Mouse (Mus musculus) spleen, adult 12 weeks (tissue): Measurements from ENCODE around the gene Gm19935.

Source experiments
- DNase-seq: peaks from one replicate; pipeline ENCODE4 v3.0.0; 2022; ENCODE audit warnings: low spot score

The Gm19935 gene

GRCm38 (mm10) chr8:90817293-90817692, at the start of gene Gm19935:
Gene Gm19935, minus strand, starts transcription at chr8:90817393.
- DNase-seq = no peak

DNA sequence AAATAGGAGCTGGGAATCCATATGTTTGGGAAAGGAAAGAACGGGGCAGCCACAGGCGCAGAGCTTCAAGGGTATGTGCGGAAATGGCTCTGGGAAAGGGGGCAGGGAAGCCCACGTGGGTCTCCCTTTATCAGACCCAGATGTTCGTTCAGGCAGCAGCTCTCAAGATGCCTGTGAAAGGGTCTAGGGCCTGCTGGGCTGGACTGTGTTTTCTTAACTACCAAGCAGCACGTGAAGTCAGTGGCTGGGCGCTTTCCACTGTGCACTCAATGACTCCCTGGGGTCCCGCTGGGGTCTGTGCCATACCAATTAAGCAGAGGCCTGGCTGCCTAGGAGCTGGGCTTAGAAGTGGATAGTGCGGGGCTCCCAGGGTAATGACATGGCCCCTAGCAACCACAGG, 44.8 kb upstream of the Gm19935 start:
- no peak for DNase-seq

DNA sequence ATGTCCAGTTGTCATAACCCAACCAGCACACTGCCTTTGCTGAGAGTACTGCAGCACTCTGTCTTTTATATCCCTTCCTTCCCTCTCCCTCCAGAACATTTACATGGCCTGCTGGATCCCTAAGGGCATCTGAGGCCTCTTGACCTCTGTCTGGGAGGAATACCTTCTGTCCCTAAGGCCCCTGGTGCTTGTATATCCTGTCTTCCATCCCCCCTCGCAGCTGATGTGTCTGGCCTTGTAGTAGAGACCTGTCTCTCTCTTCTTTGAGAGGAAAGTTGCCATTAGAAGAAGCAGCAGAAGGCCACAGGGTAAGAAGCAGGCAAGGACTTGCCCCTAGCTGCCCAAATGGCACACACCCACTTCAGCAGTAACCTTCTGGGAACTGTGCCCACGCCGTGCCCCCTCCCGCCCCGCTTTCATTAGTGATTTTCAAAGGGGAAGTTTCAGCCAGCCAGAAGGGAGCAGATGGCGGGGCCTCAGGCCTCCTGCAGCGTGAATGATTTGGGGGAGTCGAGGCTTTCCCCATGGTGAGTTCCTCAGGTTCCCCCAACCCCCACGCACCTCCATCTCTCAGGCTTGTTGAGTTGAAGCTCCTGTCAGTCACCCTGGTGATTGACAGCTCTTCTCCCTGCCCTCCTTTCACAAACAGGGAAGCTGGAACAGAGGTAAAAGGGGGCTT, 44.2 kb upstream of the Gm19935 start:
- no peak for DNase-seq

- DNase-seq = no peak
Observed at GRCm38 (mm10) chr8:90858071-90858470, 40.9 kb upstream of the Gm19935 start.

GRCm38 (mm10) chr8:90856952-90857351, 39.8 kb upstream of the Gm19935 start:
- DNase-seq = no peak

GRCm38 (mm10) chr8:90856171-90856570, 39.0 kb upstream of the Gm19935 start:
- no peak for DNase-seq

DNA sequence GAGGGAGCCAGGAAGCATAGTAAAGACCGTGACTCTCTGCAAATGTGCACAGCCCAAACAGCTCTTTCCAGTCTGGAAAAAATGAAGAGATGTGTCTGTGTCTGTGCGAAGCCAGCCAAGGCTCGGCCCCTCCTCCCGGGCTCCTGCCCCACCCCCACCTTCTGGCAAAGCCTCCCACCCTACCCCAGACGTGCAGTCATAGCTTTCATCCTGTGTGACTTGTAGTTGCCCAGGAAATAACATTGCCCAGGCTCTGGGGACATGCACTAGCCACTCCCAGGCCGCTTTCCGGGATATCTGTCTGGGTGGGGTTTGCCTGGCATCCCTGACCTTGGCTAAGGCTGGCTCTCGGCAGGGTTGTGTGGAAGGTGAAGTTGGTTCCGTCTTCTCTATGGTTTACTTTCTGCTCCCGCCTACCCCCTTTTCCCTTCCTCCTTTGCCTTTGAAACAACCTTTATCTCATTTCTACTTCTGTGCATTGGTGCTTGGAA, 37.5 kb upstream of the Gm19935 start:
- DNase-seq = no peak

DNA sequence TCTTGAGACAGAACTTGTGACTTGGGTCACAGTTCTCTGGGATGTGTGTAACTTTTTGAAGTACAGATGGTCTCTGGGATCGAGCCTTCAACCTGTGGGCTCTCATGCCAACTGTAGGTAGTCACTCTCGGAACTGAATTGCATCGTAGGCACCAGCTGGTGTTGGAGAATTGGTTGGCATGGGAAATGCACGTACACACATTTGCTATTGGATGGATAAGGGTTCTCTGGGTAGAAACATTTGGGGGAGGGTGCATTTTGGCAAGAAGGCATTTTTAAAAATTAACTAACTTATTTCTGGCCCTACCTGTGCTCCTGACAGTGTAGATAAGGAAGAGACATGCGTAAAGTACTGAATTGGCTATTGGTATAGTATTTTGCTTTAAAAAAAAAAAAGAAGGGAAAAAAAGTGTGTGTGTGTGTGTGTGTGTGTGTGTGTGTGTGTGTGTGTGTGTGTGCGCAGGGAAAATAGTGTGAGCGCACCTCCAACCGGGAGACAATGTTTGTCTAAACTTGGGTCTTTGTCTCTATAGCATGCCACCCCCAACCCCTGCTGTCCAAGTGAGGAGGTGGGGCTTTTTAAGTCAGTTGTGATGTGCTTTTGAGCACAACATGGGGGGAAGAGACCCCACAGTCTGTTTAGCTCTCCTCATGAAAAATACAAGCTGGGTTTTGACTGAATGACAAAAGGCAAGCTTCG, 36.9 kb upstream of the Gm19935 start:
- DNase-seq = no peak

DNA sequence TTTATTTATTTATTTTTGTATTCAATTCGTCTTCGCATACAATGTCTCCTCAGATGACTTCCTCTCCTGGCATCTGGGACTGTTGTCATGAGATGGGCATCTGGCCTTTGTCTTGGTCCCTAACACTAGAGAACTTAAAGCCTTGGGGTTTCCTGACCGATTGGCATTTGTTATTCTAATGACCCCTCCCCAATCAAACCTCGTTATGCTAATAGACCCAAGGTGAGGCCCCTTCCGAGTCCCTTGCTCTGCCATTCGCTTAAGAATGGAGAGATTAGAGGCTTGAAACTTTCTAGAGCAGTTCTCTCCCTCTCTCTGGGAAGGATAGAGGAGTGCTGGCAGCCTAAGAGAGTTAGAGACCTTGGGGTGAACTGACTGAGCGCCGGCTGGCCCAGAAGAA, 34.4 kb upstream of the Gm19935 start:
- DNase-seq = no peak

DNA sequence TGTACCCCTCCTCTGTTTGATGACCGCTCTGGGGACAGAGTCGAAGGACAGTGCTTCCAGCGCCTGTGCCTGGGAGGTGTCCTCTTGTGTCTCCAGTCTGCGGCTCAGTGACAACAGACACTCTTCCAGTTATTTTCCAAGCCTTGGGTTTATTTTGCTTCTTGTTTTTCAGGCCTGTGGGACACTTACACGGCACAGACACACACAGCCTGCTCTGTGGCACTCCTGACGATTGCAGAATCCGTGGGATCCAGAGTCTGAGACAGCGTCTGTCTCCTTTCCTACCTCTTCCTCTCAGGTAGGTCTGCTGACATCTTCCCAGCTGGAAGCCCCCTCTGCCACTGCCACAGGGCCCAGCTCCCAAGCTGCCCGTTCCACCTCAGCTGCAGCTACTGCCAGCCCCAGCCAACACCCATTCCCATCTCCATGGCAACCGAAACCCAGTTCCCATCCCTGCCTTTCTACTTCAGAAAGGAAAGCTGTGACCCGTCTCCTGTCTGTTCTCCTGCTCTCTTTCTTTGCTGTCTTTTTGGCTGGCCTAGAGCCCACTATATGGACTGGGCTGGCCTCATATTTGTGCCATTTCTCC, 32.4 kb upstream of the Gm19935 start:
- no peak for DNase-seq

GRCm38 (mm10) chr8:90847980-90848379, 30.8 kb upstream of the Gm19935 start:
- DNase-seq = no peak

DNA sequence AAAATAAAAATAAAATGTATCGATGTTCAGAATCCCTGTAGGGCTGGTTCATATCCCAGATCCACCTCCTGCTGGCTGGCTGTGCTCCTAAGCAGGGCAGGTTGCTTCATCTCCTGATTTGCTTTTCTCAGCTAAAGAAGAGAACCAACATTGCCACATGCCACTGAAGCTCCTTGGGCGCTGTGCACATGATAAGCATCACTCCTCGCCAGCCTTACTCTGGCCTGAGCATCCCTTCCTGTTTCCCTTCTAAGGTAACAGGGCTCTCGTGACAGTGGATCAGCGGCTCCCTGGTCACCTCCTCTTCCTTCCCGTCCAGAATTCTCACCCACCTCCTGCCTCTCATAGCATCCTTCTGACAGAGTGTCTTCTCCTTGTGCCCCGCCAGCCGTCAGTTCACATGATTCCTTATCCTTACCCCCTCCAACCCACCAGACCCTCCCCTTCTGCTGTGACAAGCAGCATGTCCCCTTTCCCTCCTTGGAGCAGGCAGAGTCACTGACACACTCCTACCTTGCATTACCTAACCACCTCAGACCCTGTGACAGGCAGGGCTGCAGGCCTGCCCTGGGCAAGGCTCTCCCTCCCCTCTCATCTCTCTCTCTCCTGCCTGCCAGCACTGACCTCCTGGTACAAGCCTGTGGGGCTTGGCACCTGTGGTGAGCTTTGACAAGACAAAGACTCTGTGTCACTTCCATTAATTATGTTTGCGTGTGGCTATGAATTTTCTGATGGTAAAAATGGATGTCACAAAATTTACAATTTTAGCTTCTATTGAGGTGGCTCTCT, 27.2 kb upstream of the Gm19935 start:
- DNase-seq = no peak

DNA sequence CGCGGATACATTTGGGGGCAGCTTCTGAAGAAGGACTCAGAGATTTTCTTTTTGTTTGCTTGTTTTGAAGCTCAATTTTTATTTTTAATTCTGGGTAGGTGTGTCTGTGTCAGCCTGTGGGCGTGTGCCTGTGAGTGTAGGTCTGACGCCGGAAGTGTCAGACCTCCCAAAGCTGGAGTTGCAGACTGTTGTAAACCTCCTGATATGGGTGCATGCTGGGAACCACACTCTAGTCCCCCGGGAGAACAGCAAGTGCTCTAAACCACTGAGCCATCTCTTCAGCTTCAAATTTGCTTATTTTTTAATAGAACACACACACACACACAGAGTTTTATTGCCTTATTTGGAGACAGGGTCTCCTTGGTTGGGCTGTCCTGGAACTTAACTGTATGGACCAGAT, 25.9 kb upstream of the Gm19935 start:
- DNase-seq = no peak

GRCm38 (mm10) chr8:90841321-90841720, 24.1 kb upstream of the Gm19935 start:
- DNase-seq = no peak

GRCm38 (mm10) chr8:90839725-90840714, 22.8 kb upstream of the Gm19935 start:
- no peak for DNase-seq

DNA sequence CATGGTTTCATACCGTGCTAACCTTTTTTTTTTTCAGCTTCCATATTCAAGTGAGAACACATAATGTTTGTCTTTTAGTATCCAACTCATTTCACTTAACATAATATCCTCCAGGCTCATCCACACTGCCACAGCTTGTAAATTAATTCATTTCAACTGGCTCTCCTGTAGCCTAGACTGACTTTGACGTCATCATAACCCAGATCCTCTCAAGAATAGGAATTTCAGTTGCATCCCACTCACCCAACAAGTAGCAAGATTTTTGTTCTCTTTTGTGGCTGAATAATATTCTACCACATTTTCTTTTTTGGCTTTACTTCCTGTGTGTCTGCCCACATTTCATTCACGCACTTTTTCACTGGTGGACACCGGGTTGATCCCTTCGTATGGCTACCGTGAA, 20.2 kb upstream of the Gm19935 start:
- DNase-seq = no peak

DNA sequence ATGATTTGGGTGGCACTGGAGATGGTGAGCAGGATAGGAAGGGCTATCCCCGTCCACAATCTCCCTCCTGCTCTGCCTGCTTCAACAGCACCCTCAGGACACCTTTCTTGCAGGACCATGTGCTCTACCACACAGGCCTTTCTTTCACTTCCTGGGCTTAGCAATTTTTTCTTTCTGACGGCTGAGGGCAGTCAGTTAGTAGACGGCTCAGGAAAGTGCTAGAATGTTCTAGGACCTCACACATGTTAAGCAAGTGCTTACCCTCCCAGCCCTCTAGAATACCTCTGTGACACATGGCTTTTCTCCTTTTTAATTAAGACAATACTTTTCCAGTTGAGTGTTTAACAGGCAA, 17.1 kb upstream of the Gm19935 start:
- no peak for DNase-seq

GRCm38 (mm10) chr8:90833628-90834320, 16.6 kb upstream of the Gm19935 start:
- no peak for DNase-seq

GRCm38 (mm10) chr8:90832576-90833289, 15.5 kb upstream of the Gm19935 start:
- no peak for DNase-seq

DNA sequence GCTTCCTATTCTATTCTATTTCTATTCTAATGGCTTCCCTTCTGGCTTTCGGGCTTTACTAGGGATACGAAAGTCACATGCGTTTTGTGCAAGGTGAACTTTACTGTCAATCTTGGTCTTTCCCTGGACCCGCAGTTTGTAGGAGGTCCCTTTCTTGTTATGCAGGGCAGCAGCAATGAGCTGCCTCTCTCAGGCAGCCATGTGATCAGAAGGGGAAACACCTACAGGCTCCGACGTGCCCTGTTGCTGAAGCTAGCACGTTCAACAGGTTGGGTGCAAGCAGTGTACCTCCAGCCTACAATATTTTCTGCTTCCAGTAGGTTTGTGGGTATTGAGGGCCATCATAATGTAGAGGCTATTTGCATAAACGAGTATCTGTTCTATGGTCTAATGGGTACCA, 13.8 kb upstream of the Gm19935 start:
- DNase-seq = no peak
